Mouse (Mus musculus) gastrocnemius, adult 18-20 months (tissue): ENCODE results near the gene Spem1. TPM values are rescaled to one million over a fixed set of nuclear protein-coding genes. Genes with fewer than 3 reads are reported as not detected.
"Not testable (repeated sequence)": the region's sequence is repeated elsewhere in the genome, so short reads cannot be mapped to it uniquely, and the experiment has no call there.

Source experiments
- DNase-seq: peaks from one replicate; pipeline ENCODE4 v3.0.0; 2021; ENCODE audit warnings: low spot score
- long read RNA-seq, 2 experiments: library from polyadenylated mRNA; stranded (forward); transcript quantifications; one replicate each; pipeline ENCODE4 v2.0.0; 2021
- total RNA-seq, 2 experiments: library from RNA; stranded (reverse); gene quantifications; 2 replicates each; pipeline ENCODE4 v1.2.3; 2021

Gene Spem1
- not detected for total RNA-seq
- long read RNA-seq, experiment 1 = 0 reads
- long read RNA-seq, experiment 2 = 0 reads

DNA sequence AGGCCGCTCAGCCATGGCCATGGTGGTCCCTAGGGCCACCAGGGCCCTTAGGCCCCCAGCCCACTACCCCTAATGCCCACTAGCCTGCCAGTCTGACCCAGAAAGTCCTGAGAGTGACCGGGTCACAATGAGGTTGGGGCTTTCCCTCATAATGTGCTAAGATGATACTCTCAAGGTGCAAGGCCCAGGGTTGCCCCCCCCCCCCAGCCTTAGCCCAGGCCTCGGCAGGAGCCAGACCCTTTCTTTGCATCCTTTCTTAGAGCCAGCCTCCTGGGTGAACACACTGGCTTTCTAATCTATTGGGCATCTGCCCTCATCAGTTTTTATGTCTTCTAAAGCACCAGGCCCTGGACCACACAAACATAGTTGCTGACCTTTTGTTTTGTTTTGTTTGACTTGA, at the start of gene Spem1:
Gene Spem1 (minus strand): TSS at position 101 of the 400 bp plus-strand sequence.
- DNase-seq = no peak

GRCm38 (mm10) chr11:69870289-69871069, 48.5 kb upstream of the Spem1 start:
- DNase-seq = no peak

- no peak for DNase-seq
Observed at GRCm38 (mm10) chr11:69867335-69867734, 45.4 kb upstream of the Spem1 start.

DNA sequence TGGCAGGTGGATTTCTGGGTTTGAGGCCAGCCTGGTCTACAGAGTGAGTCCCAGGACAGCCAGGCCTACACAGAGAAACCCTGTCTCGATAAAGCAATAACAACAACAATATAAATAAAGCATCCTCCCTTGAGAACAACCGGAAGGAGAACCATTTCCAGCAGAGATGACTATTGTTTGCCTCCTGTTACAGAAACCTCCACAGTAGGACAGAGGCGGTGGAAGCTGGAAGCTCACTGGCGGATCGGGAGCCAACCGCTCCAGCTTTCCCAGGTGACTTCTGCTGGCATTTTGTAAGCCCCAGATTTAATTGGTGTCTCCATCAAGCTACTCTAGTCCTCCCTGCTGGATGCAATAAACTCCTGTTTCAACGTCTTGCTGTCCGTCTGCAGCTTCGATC, 43.6 kb upstream of the Spem1 start:
- DNase-seq = no peak

DNA sequence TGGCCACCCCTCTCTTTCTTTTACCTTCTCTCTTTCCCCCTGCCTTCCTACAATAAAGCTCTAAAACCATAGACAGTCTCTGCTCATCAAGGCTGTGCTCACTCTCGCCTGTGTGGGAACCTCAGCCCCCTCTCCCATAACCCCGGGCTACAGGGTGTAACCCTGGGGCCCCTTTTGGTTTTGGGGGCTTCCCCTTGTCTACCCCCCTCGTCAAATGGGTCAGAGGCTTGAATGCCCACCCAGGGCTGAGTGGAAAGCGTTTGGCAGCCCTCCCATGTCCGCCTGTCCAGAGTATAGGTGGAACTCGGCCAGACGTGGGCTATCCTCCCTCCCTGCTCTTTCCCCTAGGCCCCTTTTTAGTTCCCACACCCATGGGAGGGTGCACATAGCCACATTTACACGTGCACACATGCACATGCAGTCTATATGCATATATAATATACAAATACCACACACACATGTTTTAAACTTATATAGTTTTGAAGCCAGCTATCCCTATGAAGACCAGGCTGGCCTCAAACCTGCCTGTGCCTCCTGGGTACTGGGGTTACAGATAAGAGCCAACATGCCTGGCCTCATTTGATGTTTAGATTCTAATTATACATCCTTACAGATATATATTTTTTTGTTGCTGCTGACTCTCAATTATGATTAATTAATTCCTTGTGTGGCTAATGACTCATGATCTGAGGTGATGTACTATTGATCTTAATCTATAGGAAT, 42.3 kb upstream of the Spem1 start:
- no peak for DNase-seq

GRCm38 (mm10) chr11:69863729-69864128, 41.7 kb upstream of the Spem1 start:
- DNase-seq = not testable (repeated sequence)

DNA sequence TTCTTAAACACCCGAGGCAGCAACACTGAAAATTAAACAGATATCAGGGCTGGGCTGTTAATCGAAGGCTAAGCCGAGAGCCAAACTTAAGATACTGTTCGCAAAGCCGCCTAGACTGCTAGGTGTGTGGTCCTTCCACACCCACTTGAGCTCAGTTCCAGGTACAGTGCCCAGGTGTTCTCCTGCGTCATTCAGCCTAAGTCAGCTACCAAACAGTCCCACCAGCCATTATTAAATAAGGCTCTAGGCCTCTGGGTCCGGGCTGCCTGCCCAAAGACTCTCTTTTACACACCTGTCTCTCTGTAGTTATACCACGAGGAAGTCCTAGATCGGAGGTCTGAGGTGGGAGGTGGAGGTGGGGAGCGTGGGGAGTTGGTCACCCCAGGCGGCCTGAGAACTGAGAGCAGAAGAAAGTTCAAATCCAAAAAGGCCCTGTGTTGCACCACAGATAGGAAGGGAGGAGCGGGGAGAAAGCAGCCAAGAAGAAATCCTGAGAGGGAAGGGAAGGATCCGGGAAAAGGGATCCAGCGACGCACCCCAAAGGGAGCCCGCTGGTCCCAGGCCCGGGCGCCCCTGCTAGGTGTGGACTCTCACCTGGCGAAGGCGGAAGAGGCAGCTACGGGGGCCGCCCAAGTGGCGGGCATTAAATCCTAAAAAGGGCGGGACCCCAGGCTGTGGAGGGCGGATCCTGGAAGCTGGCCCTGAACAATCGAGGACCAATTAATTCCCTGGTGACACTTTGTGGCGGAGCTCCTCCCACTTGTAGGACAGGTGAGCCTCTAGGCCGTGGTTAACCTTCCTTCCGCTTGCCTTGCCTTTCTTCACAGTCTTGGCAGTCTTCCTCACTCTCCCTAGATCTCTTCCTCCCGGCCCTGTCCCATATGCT, 36.4 kb upstream of the Spem1 start, which contains the start of gene Tnk1:
Gene Tnk1 (minus strand): TSS at position 618 of the 886 bp plus-strand sequence.
- DNase-seq = no peak

DNA sequence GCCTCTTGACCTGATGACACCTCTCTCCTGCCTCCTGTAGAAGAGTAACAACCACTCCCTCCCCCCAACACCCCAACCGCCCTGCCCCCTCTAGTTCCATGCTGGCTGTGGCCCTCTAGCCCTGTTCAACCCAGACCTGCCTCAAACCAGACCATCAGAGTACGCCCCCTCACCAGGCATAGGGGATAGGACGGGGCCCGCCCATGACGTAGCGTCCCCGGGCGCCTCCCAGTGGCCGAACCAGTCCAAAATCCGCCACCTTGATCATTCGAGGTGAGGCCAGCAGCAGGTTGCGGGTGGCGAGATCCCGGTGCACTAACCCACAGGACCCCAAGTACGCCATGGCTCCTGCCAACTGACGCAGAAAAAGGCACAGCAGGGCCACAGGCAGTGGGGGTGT, 33.4 kb upstream of the Spem1 start:
- no peak for DNase-seq

DNA sequence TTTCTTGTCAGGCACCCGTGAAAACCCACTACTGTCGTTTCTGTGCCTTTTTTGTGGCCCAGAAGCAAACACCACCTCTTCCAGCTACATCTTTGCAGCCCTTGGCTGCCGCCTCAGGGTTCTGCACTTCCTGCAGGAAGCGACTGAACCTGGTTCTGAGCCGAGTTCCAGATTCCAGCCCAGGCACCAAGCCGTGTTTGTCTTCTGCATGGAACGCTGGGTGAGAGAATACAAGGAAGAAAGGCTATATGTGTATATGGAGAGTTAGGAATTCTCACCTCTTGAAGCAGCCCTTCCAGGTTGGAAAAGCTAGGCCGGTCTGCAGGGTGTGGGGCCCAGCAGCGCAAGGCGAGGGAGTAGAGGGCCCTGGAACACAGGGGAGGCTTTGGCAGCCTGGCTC, 32.7 kb upstream of the Spem1 start:
- DNase-seq = no peak

- DNase-seq = no peak
Observed at GRCm38 (mm10) chr11:69853994-69854393, 32.0 kb upstream of the Spem1 start.

DNA sequence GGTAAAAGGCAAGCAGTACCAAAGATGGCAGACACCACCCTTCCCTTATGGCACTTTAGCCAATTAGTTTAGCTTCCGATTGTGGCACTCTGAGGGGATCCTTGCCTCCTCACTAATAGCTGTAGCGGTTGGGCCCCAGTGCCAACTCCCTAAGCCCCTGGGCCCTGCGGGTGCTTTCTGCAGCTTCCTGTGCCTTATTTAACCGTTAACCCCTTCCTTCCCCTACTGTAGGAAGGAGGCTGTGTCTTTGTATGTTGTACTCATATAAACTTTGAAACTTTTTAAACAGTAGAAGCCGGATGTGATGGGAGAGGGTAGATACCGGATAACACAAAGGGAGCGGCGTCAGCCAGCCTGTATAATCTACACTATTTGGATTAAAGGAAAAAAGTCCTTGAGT, 28.8 kb upstream of the Spem1 start:
- DNase-seq = no peak

GRCm38 (mm10) chr11:69849884-69850283, 27.9 kb upstream of the Spem1 start:
- DNase-seq = no peak

DNA sequence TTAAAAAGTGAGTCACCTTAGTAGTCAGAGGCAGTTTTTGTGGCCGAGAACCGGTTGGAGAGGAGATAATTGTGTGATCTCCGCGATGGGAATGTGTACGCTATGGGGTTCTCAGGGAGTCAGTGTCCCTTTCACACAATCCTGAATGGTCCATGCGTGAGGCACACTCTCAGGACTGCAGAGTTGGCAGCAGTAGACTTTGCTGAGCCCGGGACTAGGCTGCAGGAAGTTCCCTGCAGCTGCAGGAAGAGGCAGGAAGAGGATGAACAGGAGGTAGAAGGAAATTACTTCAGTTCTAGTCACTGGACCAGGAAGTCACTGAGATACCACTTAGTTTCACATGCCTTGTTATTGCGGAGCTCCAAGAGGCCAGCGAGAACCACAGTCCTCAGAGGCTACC, 27.1 kb upstream of the Spem1 start:
- no peak for DNase-seq

DNA sequence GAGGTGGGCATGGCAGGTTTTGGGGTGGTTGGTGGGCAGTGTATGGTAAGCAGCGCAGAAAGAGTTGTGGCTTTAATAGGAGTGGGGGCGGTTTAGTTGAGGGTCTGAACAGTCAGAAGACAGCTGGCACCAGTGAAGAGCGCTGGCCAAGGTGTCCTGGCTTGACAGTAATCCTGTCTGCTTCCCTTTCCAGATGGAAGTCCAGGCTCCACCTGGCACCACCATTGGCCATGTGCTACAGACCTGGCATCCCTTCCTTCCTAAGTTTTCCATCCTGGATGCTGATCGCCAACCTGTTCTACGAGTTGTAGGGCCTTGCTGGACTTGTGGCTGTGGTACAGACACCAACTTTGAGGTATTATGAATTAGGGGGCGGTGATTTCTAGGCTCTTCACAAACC, 26.0 kb upstream of the Spem1 start:
- DNase-seq = no peak

DNA sequence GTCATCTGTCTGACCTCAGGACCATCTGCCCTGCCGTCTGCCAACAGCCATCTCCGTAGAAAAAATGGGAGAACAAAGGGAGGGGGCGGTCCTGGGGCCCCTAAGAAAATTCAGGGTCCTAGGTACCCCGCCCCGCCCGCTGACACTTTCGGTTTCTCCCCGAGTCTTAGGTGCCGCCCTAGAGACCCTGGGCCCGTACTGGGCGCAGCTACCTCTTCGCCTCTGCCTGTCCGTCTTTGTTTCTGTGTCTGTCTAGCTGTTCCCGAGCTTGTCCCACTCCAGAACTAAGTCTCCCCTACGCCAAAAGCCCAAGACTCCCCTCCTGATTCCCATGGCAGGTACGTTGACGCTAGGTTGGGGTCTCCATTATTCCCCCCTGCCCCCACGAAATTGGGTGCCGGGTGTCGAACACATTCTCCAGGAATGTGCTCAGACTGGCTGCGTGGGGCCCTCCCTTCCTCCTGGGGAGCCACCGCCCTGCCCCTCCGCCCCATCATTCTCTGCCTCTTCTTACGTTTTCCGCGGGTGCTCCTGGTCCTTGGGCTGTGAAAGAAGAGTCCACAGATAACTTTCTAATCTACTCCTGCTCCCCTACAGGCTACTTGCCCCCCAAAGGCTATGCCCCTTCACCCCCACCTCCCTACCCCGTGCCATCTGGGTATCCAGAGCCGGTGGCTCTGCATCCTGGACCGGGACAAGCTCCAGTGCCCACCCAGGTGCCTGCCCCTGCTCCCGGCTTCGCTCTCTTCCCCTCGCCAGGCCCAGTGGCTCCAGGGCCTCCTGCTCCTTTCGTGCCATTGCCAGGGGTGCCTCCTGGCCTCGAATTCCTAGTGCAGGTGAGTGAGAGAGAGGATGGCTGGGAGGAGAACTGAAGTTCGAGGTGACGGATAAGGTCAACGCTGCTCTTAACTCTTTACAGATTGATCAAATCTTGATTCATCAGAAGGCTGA, 25.0 kb upstream of the Spem1 start:
- no peak for DNase-seq

GRCm38 (mm10) chr11:69846198-69846680, 24.3 kb upstream of the Spem1 start, which contains the start of gene Plscr3:
TSS of gene Plscr3 (plus strand) at chr11:69846376.
- DNase-seq = peak; percentile 90

DNA sequence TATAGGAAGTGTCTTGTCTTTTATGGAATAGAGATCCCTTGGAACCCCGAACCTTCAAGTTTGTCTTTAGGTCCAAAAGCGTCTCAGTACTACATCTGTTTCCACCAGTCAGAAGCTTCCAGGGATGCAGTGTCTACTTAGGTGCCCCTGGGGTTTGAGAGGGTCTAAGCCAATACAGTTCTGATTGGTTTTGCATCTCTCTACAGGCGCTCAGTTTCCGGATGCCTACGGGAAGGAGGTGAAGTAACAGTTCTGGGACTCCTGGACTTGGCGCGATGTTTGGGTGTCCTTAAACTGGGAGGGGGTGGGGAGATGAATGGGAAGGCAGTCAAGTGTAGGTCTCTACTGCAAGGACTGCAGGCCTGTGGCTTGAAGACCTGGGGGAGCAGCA, 16.7 kb upstream of the Spem1 start:
- DNase-seq = no peak

DNA sequence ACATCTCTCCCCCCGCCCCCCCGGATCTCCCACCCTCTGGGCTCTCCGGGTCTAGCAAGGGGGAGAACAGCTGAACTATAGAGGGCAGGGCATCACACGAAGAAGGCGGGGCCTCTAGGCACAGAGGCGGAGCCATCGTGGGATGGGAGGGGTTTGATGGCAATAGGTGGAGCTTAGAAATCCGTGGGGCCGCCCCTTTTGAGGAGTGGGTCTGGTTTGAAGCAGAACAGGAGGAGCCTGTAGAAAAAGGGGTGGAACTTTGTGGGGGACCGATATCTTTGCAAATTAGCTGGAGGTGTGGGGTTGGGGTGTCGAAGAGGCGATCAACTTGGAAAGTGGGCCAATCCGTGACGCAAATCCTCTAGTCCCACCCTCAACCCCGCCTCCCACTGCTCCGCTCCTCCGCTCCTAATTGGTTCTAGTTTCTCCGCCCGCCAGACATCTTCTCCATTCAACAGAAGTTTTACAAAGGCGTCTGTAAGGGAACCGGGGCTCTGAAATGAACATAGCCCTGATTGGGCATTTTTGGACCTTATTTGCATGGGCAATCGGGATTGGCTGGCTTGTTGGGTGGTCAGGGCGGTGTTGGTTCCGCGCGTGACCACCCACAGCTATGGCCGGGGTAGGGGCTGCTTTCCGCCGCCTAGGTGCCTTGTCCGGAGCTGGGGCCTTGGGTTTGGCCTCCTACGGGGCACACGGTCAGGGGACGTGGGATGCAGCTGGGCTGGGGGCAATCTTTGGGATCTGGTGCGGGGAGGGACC, 16.2 kb upstream of the Spem1 start, which contains the start of gene Tmem256:
Gene Tmem256 (plus strand): TSS at position 563 of the 762 bp plus-strand sequence.
- DNase-seq = peak; percentile 98

DNA sequence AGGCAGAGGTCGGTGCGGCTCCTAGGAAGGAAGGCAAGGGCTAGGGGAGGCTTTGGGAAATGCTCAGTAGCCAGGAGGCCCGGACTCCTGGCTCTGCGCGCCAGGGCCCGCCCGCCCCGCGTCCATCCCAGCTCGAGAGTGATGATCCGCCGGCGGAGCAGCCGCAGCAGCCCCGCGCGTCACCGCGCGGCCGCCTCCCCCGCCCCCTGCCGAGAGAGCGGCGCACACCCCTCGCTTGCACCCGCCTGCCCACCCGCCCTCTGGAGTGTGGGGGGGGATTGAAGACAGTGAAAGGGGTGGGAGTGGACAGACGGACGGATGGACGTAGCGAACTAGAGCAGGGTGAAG, 15.6 kb upstream of the Spem1 start, which contains the start of gene Nlgn2:
Gene Nlgn2 (minus strand): TSS at position 181 of the 348 bp plus-strand sequence.
- DNase-seq = no peak
